Mouse (Mus musculus): Measurements from ENCODE around the gene Prss12. TPM values are rescaled to one million over a fixed set of nuclear protein-coding genes. Genes with fewer than 3 reads are reported as not detected.

Gene Prss12
- polyA plus RNA-seq, 2 experiments, result 0.13 to 0.34 TPM

DNA sequence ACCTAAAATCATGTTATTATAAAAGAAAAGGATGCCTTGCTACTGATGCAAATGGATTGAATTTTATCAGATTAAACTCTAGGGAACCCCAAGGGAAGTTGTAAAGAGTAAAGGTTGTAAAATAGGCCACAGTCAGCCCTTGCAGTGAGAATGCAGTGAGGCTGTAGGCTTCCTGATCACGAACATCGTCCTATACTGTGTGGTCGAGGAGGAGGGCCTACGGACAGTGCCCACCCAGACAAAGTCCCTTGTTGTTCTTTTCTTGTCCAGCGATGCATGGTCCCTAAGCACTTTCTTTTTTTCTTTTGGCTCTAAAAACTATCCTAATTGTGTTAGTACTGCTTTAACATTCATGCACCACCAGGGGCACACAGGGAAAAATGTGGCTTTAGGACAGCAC, 33.5 kb upstream of the Prss12 start:
- Histone ChIP-seq H3K9ac (replicated peaks) (no peak overlapping the region), H3K9me3 (ENCODE audit: control insufficient read depth, low read length) (no peaks in the 10 kb centered on the region), H3K4me3 (ENCODE audit: insufficient read depth in 1 of 2, low read depth in 2 of 2, low read length in 2 of 2) (no peak overlapping the region), H3K27ac (no peak overlapping the region), H3K27me3 (ENCODE audit: control insufficient read depth, insufficient read depth, low read length) (no peaks in the 10 kb centered on the region), H3K4me1 (replicated peaks; ENCODE audit: control insufficient read depth in 2 of 2, insufficient read depth in 2 of 2, low read length in 1 of 2) (no peaks in the 10 kb centered on the region), H3K36me3 (replicated peaks; ENCODE audit: control insufficient read depth, insufficient read depth, low read depth) (no peaks in the 10 kb centered on the region), H3K4me2 (ENCODE audit: low read depth) (no peak overlapping the region)
- DNase-seq (ENCODE audit: low read depth in 3 of 3, low spot score in 3 of 3), result no peak
- WGBS (ENCODE audit: insufficient replicate concordance), result 73% methylated on average over 5 of the region's 5 CpGs
- no peak for ATAC-seq (ENCODE audit: insufficient read depth)
- TF ChIP-seq CTCF (IDR thresholded peaks at IDR 0.05; ENCODE audit: low read depth), result no peak
- TF ChIP-seq EP300 (IDR thresholded peaks at IDR 0.05; ENCODE audit: low read depth), result no peak

- Histone ChIP-seq H3K9me3 (ENCODE audit: control insufficient read depth, low read length) (no peaks in the 10 kb centered on the region), H3K36me3 (replicated peaks; ENCODE audit: control insufficient read depth, insufficient read depth, low read depth) (no peaks in the 10 kb centered on the region), H3K4me1 (replicated peaks; ENCODE audit: control insufficient read depth in 2 of 2, insufficient read depth in 2 of 2, low read length in 1 of 2) (no peaks in the 10 kb centered on the region), H3K4me2 (ENCODE audit: low read depth) (no peak overlapping the region), H3K4me3 (ENCODE audit: insufficient read depth in 1 of 2, low read depth in 2 of 2, low read length in 2 of 2) (no peak overlapping the region), H3K9ac (replicated peaks) (no peak overlapping the region), H3K27me3 (ENCODE audit: control insufficient read depth, insufficient read depth, low read length) (no peaks in the 10 kb centered on the region), H3K27ac (no peak overlapping the region)
- no peak for DNase-seq (ENCODE audit: low read depth in 3 of 3, low spot score in 3 of 3)
- no peak for TF ChIP-seq EP300 (IDR thresholded peaks at IDR 0.05; ENCODE audit: low read depth)
- no peak for ATAC-seq (ENCODE audit: insufficient read depth)
- 50% methylated on average over 2 of the region's 2 CpGs for WGBS (ENCODE audit: insufficient replicate concordance)
Measured at GRCm38 (mm10) chr3:123425647-123426046, 21.1 kb upstream of the Prss12 start.

- H3K4me2 ChIP-seq (ENCODE audit: low read depth), result no peak overlapping the region
- peaks cover 4 to 12% of the 10 kb centered on the region in 2 experiments; a peak in 2 of 4 replicates for H3K4me1 ChIP-seq (replicated peaks; ENCODE audit: control insufficient read depth in 2 of 2, insufficient read depth in 2 of 2, low read length in 1 of 2)
- no peaks in the 10 kb centered on the region for H3K27me3 ChIP-seq (ENCODE audit: control insufficient read depth, insufficient read depth, low read length)
- no peaks in the 10 kb centered on the region for H3K36me3 ChIP-seq (replicated peaks; ENCODE audit: control insufficient read depth, insufficient read depth, low read depth)
- 54% methylated on average over 4 of the region's 4 CpGs for WGBS (ENCODE audit: insufficient replicate concordance)
- TF ChIP-seq EP300 (IDR thresholded peaks at IDR 0.05; ENCODE audit: low read depth) (no peak), CTCF (IDR thresholded peaks at IDR 0.05; ENCODE audit: low read depth) (no peak)
- DNase-seq (ENCODE audit: low read depth in 3 of 3, low spot score in 3 of 3), result no peak
- no peak overlapping the region for H3K4me3 ChIP-seq (ENCODE audit: insufficient read depth in 1 of 2, low read depth in 2 of 2, low read length in 2 of 2)
- H3K9ac ChIP-seq (replicated peaks), result no peak overlapping the region
- no peak for ATAC-seq (ENCODE audit: insufficient read depth)
- no peak overlapping the region for H3K27ac ChIP-seq
- no peaks in the 10 kb centered on the region for H3K9me3 ChIP-seq (ENCODE audit: control insufficient read depth, low read length)
Measured at GRCm38 (mm10) chr3:123428005-123428404, 18.7 kb upstream of the Prss12 start.

GRCm38 (mm10) chr3:123429597-123430458, 16.9 kb upstream of the Prss12 start:
- 63% methylated on average over 22 of the region's 22 CpGs for WGBS (ENCODE audit: insufficient replicate concordance)
- Histone ChIP-seq H3K27me3 (ENCODE audit: control insufficient read depth, insufficient read depth, low read length) (no peaks in the 10 kb centered on the region), H3K9me3 (ENCODE audit: control insufficient read depth, low read length) (no peaks in the 10 kb centered on the region), H3K4me2 (ENCODE audit: low read depth) (no peak overlapping the region), H3K36me3 (replicated peaks; ENCODE audit: control insufficient read depth, insufficient read depth, low read depth) (no peaks in the 10 kb centered on the region), H3K9ac (replicated peaks) (no peak overlapping the region), H3K4me3 (ENCODE audit: insufficient read depth in 1 of 2, low read depth in 2 of 2, low read length in 2 of 2) (no peak overlapping the region), H3K27ac (no peak overlapping the region), H3K4me1 (replicated peaks; ENCODE audit: control insufficient read depth in 2 of 2, insufficient read depth in 2 of 2, low read length in 1 of 2) (peaks cover 4 to 12% of the 10 kb centered on the region in 2 experiments; a peak in 2 of 4 replicates)
- ATAC-seq (ENCODE audit: insufficient read depth), result no peak
- no peak for DNase-seq (ENCODE audit: low read depth in 3 of 3, low spot score in 3 of 3)
- TF ChIP-seq EP300 (IDR thresholded peaks at IDR 0.05; ENCODE audit: low read depth) (no peak), CTCF (IDR thresholded peaks at IDR 0.05; ENCODE audit: low read depth) (no peak)

GRCm38 (mm10) chr3:123431951-123432674, 14.6 kb upstream of the Prss12 start:
- Histone ChIP-seq H3K4me1 (replicated peaks; ENCODE audit: control insufficient read depth in 2 of 2, insufficient read depth in 2 of 2, low read length in 1 of 2) (peaks cover 4 to 12% of the 10 kb centered on the region in 2 experiments; a peak in 2 of 4 replicates), H3K4me3 (ENCODE audit: insufficient read depth in 1 of 2, low read depth in 2 of 2, low read length in 2 of 2) (no peak overlapping the region), H3K9me3 (ENCODE audit: control insufficient read depth, low read length) (no peaks in the 10 kb centered on the region), H3K4me2 (ENCODE audit: low read depth) (no peak overlapping the region), H3K27me3 (ENCODE audit: control insufficient read depth, insufficient read depth, low read length) (no peaks in the 10 kb centered on the region), H3K27ac (no peak overlapping the region), H3K36me3 (replicated peaks; ENCODE audit: control insufficient read depth, insufficient read depth, low read depth) (no peaks in the 10 kb centered on the region), H3K9ac (replicated peaks) (no peak overlapping the region)
- ATAC-seq (ENCODE audit: insufficient read depth) (peak; percentile 82), DNase-seq (ENCODE audit: low read depth in 3 of 3, low spot score in 3 of 3) (no peak)
- peak; percentile 43 for TF ChIP-seq EP300 (IDR thresholded peaks at IDR 0.05; ENCODE audit: low read depth)
- TF ChIP-seq CTCF (IDR thresholded peaks at IDR 0.05; ENCODE audit: low read depth), result no peak
- WGBS (ENCODE audit: insufficient replicate concordance), result 12% methylated on average over 5 of the region's 5 CpGs
